21 mouse cellular contexts compared by ENCODE assay signal in genomic region chr6:82741518-82741880, GRCm38 (mm10). TPM values are rescaled to one million over a fixed set of nuclear protein-coding genes. Genes with fewer than 3 reads are reported as not detected.
A peak's percentile ranks its signal among the peaks of the same experiment; 100 is the strongest.
DNase-seq lines count a peak whose midpoint lies in the region; ATAC-seq and TF ChIP-seq lines count a peak whose summit lies in the region.
"Had no signal": no experiment of that assay in that cellular context is flagged by ENCODE, and none has a peak within 500 bp of the region (broad histone marks: within the 10 kb centered on the region; RNA-seq: fewer than 3 reads in every experiment).

No protein-coding gene starts in this region.

- H3K27ac ChIP-seq in heart, postnatal 0 days (ENCODE audit: low read depth) = peak overlapping the region; percentile 40
- peak overlapping the region; percentile 94 for H3K27ac ChIP-seq in CH12.LX (ENCODE audit: insufficient read depth, low read depth)
- H3K27ac ChIP-seq: embryonic facial prominence, embryonic 15.5 days; forebrain, embryonic 10.5 days; hindbrain, embryonic 14.5 days; intestine, embryonic 15.5 days; liver, embryonic 14.5 days; midbrain, embryonic 13.5 days; neural tube, embryonic 12.5 days had no signal

- peaks cover 27% of the 10 kb centered on the region for H3K79me2 ChIP-seq in CH12.LX (replicated peaks; ENCODE audit: control insufficient read depth, extremely low read depth, insufficient read depth, poor library complexity, severe bottlenecking)

- H3K4me1 ChIP-seq in heart, postnatal 0 days (ENCODE audit: control insufficient read depth, insufficient read depth) = 0 out of 2 replicates have a peak, but pooled peaks cover 3% of the 10 kb centered on the region
- peaks cover 40 to 67% of the 10 kb centered on the region in 2 experiments for H3K4me1 ChIP-seq in CH12.LX (ENCODE audit: control insufficient read depth in 1 of 2, insufficient read depth in 2 of 2)
- H3K4me1 ChIP-seq: forebrain, embryonic 10.5 days; midbrain, embryonic 13.5 days; neural tube, embryonic 12.5 days had no signal

- H3K27me3 ChIP-seq in heart, postnatal 0 days (ENCODE audit: control insufficient read depth, insufficient read depth, low read length) = no peaks in the 10 kb centered on the region
- H3K27me3 ChIP-seq in CH12.LX (replicated peaks) = no peaks in the 10 kb centered on the region
- H3K27me3 ChIP-seq: embryonic facial prominence, embryonic 15.5 days; intestine, embryonic 15.5 days; midbrain, embryonic 13.5 days; neural tube, embryonic 12.5 days had no signal

- no peak overlapping the region for H3K4me2 ChIP-seq in heart, postnatal 0 days (ENCODE audit: low read depth, low read length)
- H3K4me2 ChIP-seq in CH12.LX (ENCODE audit: insufficient read depth, low read depth, poor library complexity, severe bottlenecking) = no peak overlapping the region
- H3K4me2 ChIP-seq: embryonic facial prominence, embryonic 15.5 days; hindbrain, embryonic 14.5 days; intestine, embryonic 15.5 days; midbrain, embryonic 13.5 days; neural tube, embryonic 12.5 days had no signal

- peaks cover 56% of the 10 kb centered on the region for H3K36me3 ChIP-seq in heart, postnatal 0 days (replicated peaks; ENCODE audit: control insufficient read depth, insufficient read depth, low read length)
- peaks cover 66 to 87% of the 10 kb centered on the region in 2 experiments for H3K36me3 ChIP-seq in CH12.LX (replicated peaks in 1 of 2; ENCODE audit: control insufficient read depth in 1 of 2, insufficient read depth in 1 of 2, low read length in 1 of 2)

- 68% methylated on average over 5 of the region's 5 CpGs for WGBS in heart, postnatal 0 days

- dilution Hi-C loops in CH12.LX (cut with MboI; ENCODE audit: extremely low pct_ligation_motif_present, extremely low pct_unique_long_range_greater_than_20kb, low sequenced_read_pairs) = no loop called here

- in situ Hi-C loops in CH12.LX (cut with MboI; ENCODE audit: low pct_ligation_motif_present, low pct_unique_long_range_greater_than_20kb, low sequenced_read_pairs) = loop anchor here (5.0 kb wide), 1 partner anchor 101 kb away; no protein-coding TSS in a partner anchor

- TF ChIP-seq RAD21 in CH12.LX (IDR thresholded peaks at IDR 0.05; ENCODE audit: low read depth, low read length) = no peak

- DNase-seq in heart, postnatal 0 days (ENCODE audit: low spot score) = no peak
- DNase-seq in heart, adult 11 months = no peak
- peak; percentile 72 for DNase-seq in 416B (ENCODE audit: low read depth)
- no peak for DNase-seq in CH12.LX (ENCODE audit: extremely low read depth)
- no peak for DNase-seq in cerebellum, adult 9-11 months
- DNase-seq in left cerebral cortex, postnatal 36 days (ENCODE audit: low spot score in 2 of 2) = no peak
- DNase-seq: cerebellum, adult 11 months; cerebellum, postnatal 14 days; forebrain, postnatal 0 days; kidney, adult 9 months; kidney, postnatal 4 days; thymus, postnatal 25 days had no signal

- no peak for TF ChIP-seq CTCF in heart, postnatal 0 days (IDR thresholded peaks at IDR 0.05; ENCODE audit: low read depth)
- no peak for TF ChIP-seq CTCF in CH12.LX (conservative IDR thresholded peaks at IDR 0.05 in 1 of 2, IDR thresholded peaks at IDR 0.05 in 1 of 2; ENCODE audit: low read depth in 2 of 2, low read length in 2 of 2)

- no peak overlapping the region for H3K4me3 ChIP-seq in heart, postnatal 0 days (ENCODE audit: low read depth, low read length)
- no peak overlapping the region for H3K4me3 ChIP-seq in CH12.LX (replicated peaks in 1 of 3; ENCODE audit: low read depth in 2 of 3, low read length in 2 of 3, poor library complexity in 1 of 3)
- H3K4me3 ChIP-seq: embryonic facial prominence, embryonic 15.5 days; forebrain, embryonic 10.5 days; intestine, embryonic 15.5 days; midbrain, embryonic 13.5 days; neural tube, embryonic 12.5 days had no signal

- no peaks in the 10 kb centered on the region for H3K9me3 ChIP-seq in heart, postnatal 0 days (replicated peaks; ENCODE audit: control insufficient read depth, low read length)
- no peaks in the 10 kb centered on the region for H3K9me3 ChIP-seq in CH12.LX (replicated peaks; ENCODE audit: low read length)
- H3K9me3 ChIP-seq: embryonic facial prominence, embryonic 15.5 days; forebrain, embryonic 10.5 days; intestine, embryonic 15.5 days; midbrain, embryonic 13.5 days; neural tube, embryonic 12.5 days had no signal

- H3K9ac ChIP-seq in heart, postnatal 0 days (replicated peaks; ENCODE audit: low read depth, low read length) = no peak overlapping the region
- 0 out of 2 replicates have a peak overlapping the region, but pooled peaks have one; percentile 49 for H3K9ac ChIP-seq in CH12.LX (ENCODE audit: insufficient read depth, low read depth)
- H3K9ac ChIP-seq: embryonic facial prominence, embryonic 15.5 days; forebrain, postnatal 0 days; hindbrain, embryonic 14.5 days; intestine, embryonic 15.5 days; liver, embryonic 14.5 days; midbrain, embryonic 13.5 days; neural tube, embryonic 12.5 days had no signal

- no peak for TF ChIP-seq EP300 in heart, postnatal 0 days (IDR thresholded peaks at IDR 0.05; ENCODE audit: low read depth)
- 0 out of 2 replicates have a peak, but pooled peaks have one; percentile 26 for TF ChIP-seq EP300 in CH12.LX (IDR thresholded peaks at IDR 0.05; ENCODE audit: low read length)

- TF ChIP-seq POLR2A in CH12.LX (IDR thresholded peaks at IDR 0.05; ENCODE audit: low read depth, low read length) = no peak

- no peak for ATAC-seq in heart, postnatal 0 days (ENCODE audit: insufficient read depth, low read depth)
- ATAC-seq in common myeloid progenitor, adult 5-6 weeks (replicated peaks; ENCODE audit: low read depth, poor library complexity, severe bottlenecking) = 0 out of 2 replicates have a peak, but pooled peaks have one; percentile 7
- ATAC-seq: CD4-positive, CD25-positive, alpha-beta regulatory T cell, adult 4 months; forebrain, postnatal 0 days; midbrain, embryonic 13.5 days had no signal

- intact Hi-C loops in left cerebral cortex, postnatal 36 days (cut with DNase I) = loop anchor here (5.0 kb wide), 2 partner anchors 141 to 231 kb away; no protein-coding TSS in a partner anchor

TF ChIP-seq in CH12.LX, 34 proteins besides CTCF, POLR2A, EP300 and RAD21:
- TF ChIP-seq SMC3 (IDR thresholded peaks at IDR 0.05; ENCODE audit: low read depth, low read length) (no peak), MAX (IDR thresholded peaks at IDR 0.05; ENCODE audit: low read length) (no peak), RCOR1 (conservative IDR thresholded peaks at IDR 0.05; ENCODE audit: low read depth, low read length) (no peak), POLR2AphosphoS2 (IDR thresholded peaks at IDR 0.05; ENCODE audit: low read depth, low read length) (no peak), MAFK (IDR thresholded peaks at IDR 0.05; ENCODE audit: insufficient replicate concordance, low read length) (0 out of 2 replicates have a peak, but pooled peaks have one; percentile 10), CHD2 (IDR thresholded peaks at IDR 0.05; ENCODE audit: low read length) (no peak), MYC (IDR thresholded peaks at IDR 0.05; ENCODE audit: low read depth, low read length) (0 out of 2 replicates have a peak, but pooled peaks have one; percentile 35), JUN (IDR thresholded peaks at IDR 0.05; ENCODE audit: insufficient read depth, low read depth, low read length) (no peak), E2F4 (IDR thresholded peaks at IDR 0.05; ENCODE audit: insufficient replicate concordance, low read depth, low read length) (no peak), CHD1 (IDR thresholded peaks at IDR 0.05; ENCODE audit: low read depth, low read length) (no peak), BHLHE40 (IDR thresholded peaks at IDR 0.05; ENCODE audit: low read depth, low read length) (no peak), USF2 (conservative IDR thresholded peaks at IDR 0.05; ENCODE audit: low read depth, low read length) (no peak), TCF12 (IDR thresholded peaks at IDR 0.05; ENCODE audit: low read depth, low read length) (no peak), SIN3A (IDR thresholded peaks at IDR 0.05; ENCODE audit: low read length) (peak; percentile 42; the same call in 1 of the 2 replicates), MEF2A (IDR thresholded peaks at IDR 0.05; ENCODE audit: borderline replicate concordance, low read depth, low read length) (no peak), ZC3H11A (IDR thresholded peaks at IDR 0.05; ENCODE audit: low read depth, low read length) (no peak), KAT2A (IDR thresholded peaks at IDR 0.05; ENCODE audit: insufficient replicate concordance, low read length) (no peak), ZMIZ1 (IDR thresholded peaks at IDR 0.05; ENCODE audit: low read depth, low read length) (no peak), GABPA (IDR thresholded peaks at IDR 0.05; ENCODE audit: insufficient replicate concordance, low read depth, low read length) (no peak), ZNF384 (IDR thresholded peaks at IDR 0.05; ENCODE audit: low read depth, low read length) (no peak), UBTF (IDR thresholded peaks at IDR 0.05; ENCODE audit: low read depth, low read length) (no peak), IRF4 (IDR thresholded peaks at IDR 0.05; ENCODE audit: low read depth, low read length) (0 out of 2 replicates have a peak, but pooled peaks have one; percentile 16), TBP (conservative IDR thresholded peaks at IDR 0.05; ENCODE audit: low read depth, low read length) (no peak), HCFC1 (IDR thresholded peaks at IDR 0.05; ENCODE audit: low read depth, low read length) (no peak), NRF1 (IDR thresholded peaks at IDR 0.05; ENCODE audit: low read depth, low read length) (no peak)

RNA-seq across cellular contexts. Expression of gene Hk2, which starts 32.8 kb away (rescaled TPM):
- 39.7 and 50.9 TPM in 2 replicates for total RNA-seq in heart, postnatal 0 days (2014; rRNA removed; ENCODE audit: low replicate concordance)
- 29.2 and 29.7 TPM in 2 replicates for polyA plus RNA-seq in heart, postnatal 0 days (2015; fragmentation: Nextera tagmentation; extraction: Ambion mirVana)
- total RNA-seq in CH12.LX (2012; rRNA removed) (127 and 149 TPM in 2 replicates), CH12.LX (2014; rRNA removed) (56.0 and 64.2 TPM in 2 replicates)
- 68.4 and 75.3 TPM in 2 replicates for polyA plus RNA-seq in CH12.LX (2012; ENCODE audit: insufficient read length, low read depth)
- total RNA-seq in common myeloid progenitor, adult 5-6 weeks (2017) = 21.2 and 29.0 TPM in 2 replicates
- total RNA-seq in left cerebral cortex, postnatal 36 days (2021) = 1 to 10 TPM; 3.2 to 5.6 TPM

RNA-seq across cellular contexts. Expression of gene Pole4, which starts 36.3 kb away (rescaled TPM):
- total RNA-seq in heart, postnatal 0 days (2014; rRNA removed; ENCODE audit: low replicate concordance) = 26.8 and 59.9 TPM in 2 replicates
- polyA plus RNA-seq in heart, postnatal 0 days (2015; fragmentation: Nextera tagmentation; extraction: Ambion mirVana) = 65.8 and 71.8 TPM in 2 replicates
- total RNA-seq in CH12.LX (2012; rRNA removed) = 49.7 and 59.1 TPM in 2 replicates
- 178 and 184 TPM in 2 replicates for total RNA-seq in CH12.LX (2014; rRNA removed)
- 79.8 and 88.8 TPM in 2 replicates for polyA plus RNA-seq in CH12.LX (2012; ENCODE audit: insufficient read length, low read depth)
- total RNA-seq in common myeloid progenitor, adult 5-6 weeks (2017) = 57.4 and 61.9 TPM in 2 replicates
- total RNA-seq in left cerebral cortex, postnatal 36 days (2021) = 10 to 100 TPM; 31.4 to 32.7 TPM
